Mouse (Mus musculus) MEL (cell line): Measurements from ENCODE around the gene Lrpap1.

Source experiments
- BHLHE40 ChIP-seq: IDR thresholded peaks from 2 replicates; pipeline ENCODE4 v1.6.1; 2012; ENCODE audit warnings: low read depth, mild to moderate bottlenecking, inconsistent platforms, low read length, improper control_type of control experiment, borderline replicate concordance
- CHD1 ChIP-seq: IDR thresholded peaks from 2 replicates; pipeline ENCODE4 v1.6.1; 2012; ENCODE audit warnings: low read depth, mild to moderate bottlenecking, inconsistent platforms, low read length, improper control_type of control experiment
- CHD2 ChIP-seq: IDR thresholded peaks from 2 replicates; pipeline ENCODE4 v1.6.1; 2011; ENCODE audit warnings: low read length, improper control_type of control experiment
- CTCF ChIP-seq, 3 experiments: IDR thresholded peaks in 2 of 3; conservative IDR thresholded peaks in 1 of 3; 2 replicates each; pipeline ENCODE4 v1.5.1; 2011 to 2012; ENCODE audit warnings: low read length in 3 of 3, low read depth in 2 of 3, mild to moderate bottlenecking in 2 of 3, improper control_type of control experiment in 1 of 3, inconsistent platforms in 1 of 3, mixed read lengths in 1 of 3, moderate library complexity in 1 of 3; ENCODE audit not compliant: control insufficient read depth in 1 of 3, insufficient read depth in 1 of 3, poor library complexity in 1 of 3, severe bottlenecking in 1 of 3
- NRF1 ChIP-seq: IDR thresholded peaks from 2 replicates; pipeline ENCODE4 v1.6.1; 2014; ENCODE audit warnings: low read depth, mild to moderate bottlenecking, inconsistent platforms, low read length, improper control_type of control experiment, moderate library complexity; ENCODE audit not compliant: poor library complexity, insufficient read depth, severe bottlenecking
- POLR2A ChIP-seq, 2 experiments: IDR thresholded peaks; 2 replicates each; pipeline ENCODE4 v1.6.1; 2011 to 2012; ENCODE audit warnings: low read length in 2 of 2, mild to moderate bottlenecking in 2 of 2, control low read depth in 1 of 2, improper control_type of control experiment in 1 of 2, low read depth in 1 of 2, moderate library complexity in 1 of 2; ENCODE audit not compliant: control insufficient read depth in 1 of 2, insufficient read depth in 1 of 2, poor library complexity in 1 of 2
- POLR2AphosphoS2 ChIP-seq: IDR thresholded peaks from 2 replicates; pipeline ENCODE4 v1.6.1; 2011; ENCODE audit warnings: low read length, improper control_type of control experiment
- SMC3 ChIP-seq: IDR thresholded peaks from 2 replicates; pipeline ENCODE4 v1.6.1; 2011; ENCODE audit warnings: low read depth, low read length, improper control_type of control experiment
- TBP ChIP-seq: IDR thresholded peaks from 2 replicates; pipeline ENCODE4 v1.8.0; 2011; ENCODE audit warnings: low read depth, low read length, improper control_type of control experiment
- ZC3H11A ChIP-seq: IDR thresholded peaks from 2 replicates; pipeline ENCODE4 v1.6.1; 2012; ENCODE audit warnings: low read depth, mild to moderate bottlenecking, inconsistent platforms, low read length, improper control_type of control experiment
- ZNF384 ChIP-seq: IDR thresholded peaks from 2 replicates; pipeline ENCODE4 v1.6.1; 2012; ENCODE audit warnings: low read depth, mild to moderate bottlenecking, inconsistent platforms, low read length, improper control_type of control experiment

GRCm38 (mm10) chr5:35070953-35071352 is 34.6 kb downstream of the Lrpap1 start:
- TF ChIP-seq TBP (no peak), CHD2 (no peak), CTCF (IDR thresholded peaks at IDR 0.05 in 2 of 3, conservative IDR thresholded peaks at IDR 0.05 in 1 of 3; ENCODE audit: control insufficient read depth in 1 of 3, insufficient read depth in 1 of 3, low read depth in 2 of 3, low read length in 3 of 3, poor library complexity in 1 of 3, severe bottlenecking in 1 of 3) (no peak), ZC3H11A (no peak), BHLHE40 (no peak), ZNF384 (no peak), POLR2A (IDR thresholded peaks at IDR 0.05; ENCODE audit: control insufficient read depth in 1 of 2, insufficient read depth in 1 of 2, low read depth in 1 of 2, low read length in 2 of 2, poor library complexity in 1 of 2) (no peak), CHD1 (no peak), NRF1 (no peak), SMC3 (no peak), POLR2AphosphoS2 (no peak)
